Comparison of ENCODE assay signal across 14 mouse cellular contexts in genomic region chr14:117409778-117410177, GRCm38 (mm10).
"Had no signal": no experiment of that assay in that cellular context is flagged by ENCODE, and none has a peak within 500 bp of the region (broad histone marks: within the 10 kb centered on the region; RNA-seq: fewer than 3 reads in every experiment).

No protein-coding gene starts in this region.

- H3K4me3 ChIP-seq: kidney, embryonic 15.5 days; limb, embryonic 12.5 days; liver, embryonic 13.5 days; midbrain, embryonic 13.5 days; neural tube, embryonic 15.5 days; stomach, embryonic 15.5 days had no signal

- DNase-seq: kidney, adult 2 months; kidney, postnatal 14 days; liver; liver, embryonic 13.5 days; liver, postnatal 0 days; lung, postnatal 36 days; right cerebral cortex, postnatal 4 days; spleen, adult 18-20 months; thymus, postnatal 36 days had no signal

- H3K27ac ChIP-seq: kidney, embryonic 15.5 days; limb, embryonic 12.5 days; liver, embryonic 13.5 days; midbrain, embryonic 13.5 days; neural tube, embryonic 15.5 days; stomach, embryonic 15.5 days had no signal
